Mouse (Mus musculus): ENCODE data around the gene Kcnj10.

Kcnj10 gene

GRCm38 (mm10) chr1:172323298-172323697 is 17.7 kb upstream of the Kcnj10 start:
- TF ChIP-seq GATA4 (IDR thresholded peaks at IDR 0.05; ENCODE audit: insufficient replicate concordance, low read length), result no peak

- TF ChIP-seq GATA4 (IDR thresholded peaks at IDR 0.05; ENCODE audit: insufficient replicate concordance, low read length), result no peak
These were observed 17.1 kb upstream of the Kcnj10 start for GRCm38 (mm10) chr1:172323801-172324359.

- TF ChIP-seq GATA4 (IDR thresholded peaks at IDR 0.05; ENCODE audit: insufficient replicate concordance, low read length), result no peak
These were observed 16.3 kb upstream of the Kcnj10 start for GRCm38 (mm10) chr1:172324725-172325124.

GRCm38 (mm10) chr1:172325680-172326535 is 15.1 kb upstream of the Kcnj10 start:
- no peak for TF ChIP-seq GATA4 (IDR thresholded peaks at IDR 0.05; ENCODE audit: insufficient replicate concordance, low read length)

- no peak for TF ChIP-seq GATA4 (IDR thresholded peaks at IDR 0.05; ENCODE audit: insufficient replicate concordance, low read length)
These were observed 14.3 kb upstream of the Kcnj10 start for GRCm38 (mm10) chr1:172326684-172327083.

GRCm38 (mm10) chr1:172327206-172328001 is 13.6 kb upstream of the Kcnj10 start:
- TF ChIP-seq GATA4 (IDR thresholded peaks at IDR 0.05; ENCODE audit: insufficient replicate concordance, low read length), result no peak

GRCm38 (mm10) chr1:172328041-172328440 is 13.0 kb upstream of the Kcnj10 start:
- TF ChIP-seq GATA4 (IDR thresholded peaks at IDR 0.05; ENCODE audit: insufficient replicate concordance, low read length), result no peak

GRCm38 (mm10) chr1:172328461-172328860 is 12.5 kb upstream of the Kcnj10 start:
- TF ChIP-seq GATA4 (IDR thresholded peaks at IDR 0.05; ENCODE audit: insufficient replicate concordance, low read length), result no peak

- TF ChIP-seq GATA4 (IDR thresholded peaks at IDR 0.05; ENCODE audit: insufficient replicate concordance, low read length), result no peak
These were observed 11.9 kb upstream of the Kcnj10 start, which contains the start of gene Kcnj9 for GRCm38 (mm10) chr1:172329131-172329530. Gene Kcnj9 (minus strand): TSS chr1:172329318.

GRCm38 (mm10) chr1:172329616-172330015 is 11.4 kb upstream of the Kcnj10 start:
- TF ChIP-seq GATA4 (IDR thresholded peaks at IDR 0.05; ENCODE audit: insufficient replicate concordance, low read length), result no peak

- TF ChIP-seq GATA4 (IDR thresholded peaks at IDR 0.05; ENCODE audit: insufficient replicate concordance, low read length), result no peak
These were observed 9.5 kb upstream of the Kcnj10 start for GRCm38 (mm10) chr1:172331422-172331947.

- TF ChIP-seq GATA4 (IDR thresholded peaks at IDR 0.05; ENCODE audit: insufficient replicate concordance, low read length), result no peak
These were observed 8.1 kb upstream of the Kcnj10 start for GRCm38 (mm10) chr1:172332925-172333324.

GRCm38 (mm10) chr1:172333512-172333911 is 7.5 kb upstream of the Kcnj10 start:
- TF ChIP-seq GATA4 (IDR thresholded peaks at IDR 0.05; ENCODE audit: insufficient replicate concordance, low read length), result no peak

- no peak for TF ChIP-seq GATA4 (IDR thresholded peaks at IDR 0.05; ENCODE audit: insufficient replicate concordance, low read length)
These were observed 5.2 kb upstream of the Kcnj10 start for GRCm38 (mm10) chr1:172335804-172336203.

- TF ChIP-seq GATA4 (IDR thresholded peaks at IDR 0.05; ENCODE audit: insufficient replicate concordance, low read length), result no peak
These were observed 3.4 kb upstream of the Kcnj10 start for GRCm38 (mm10) chr1:172337411-172338185.
